Mouse (Mus musculus): ENCODE data around the gene Lmf1. TPM values are rescaled to one million over a fixed set of nuclear protein-coding genes. Genes with fewer than 3 reads are reported as not detected.

The Lmf1 gene
- 0.47 TPM for polyA plus RNA-seq (2014; fragmentation: Illumina TruSeq; extraction: RNeasy Lipid Tissue Mini Kit (QIAGEN cat#74804); ENCODE audit: low read depth, low replicate concordance)

GRCm38 (mm10) chr17:25578920-25579319 is at the start of gene Lmf1:
Gene Lmf1, plus strand, starts transcription at chr17:25579085.

GRCm38 (mm10) chr17:25570648-25571452 is 8.0 kb upstream of the Lmf1 start, which contains the start of gene Sox8:
Gene Sox8, minus strand, starts transcription at chr17:25570686.

Other genes with a start within 250 kb of the Lmf1 start
- gene Tpsab1, start 233.5 kb upstream of the Lmf1 start, polyA plus RNA-seq (2014; fragmentation: Illumina TruSeq; extraction: RNeasy Lipid Tissue Mini Kit (QIAGEN cat#74804); ENCODE audit: low read depth, low replicate concordance) = not detected
- gene Tpsb2, start 212.8 kb upstream of the Lmf1 start, polyA plus RNA-seq (2014; fragmentation: Illumina TruSeq; extraction: RNeasy Lipid Tissue Mini Kit (QIAGEN cat#74804); ENCODE audit: low read depth, low replicate concordance) = not detected
- gene Tpsg1, start 209.8 kb upstream of the Lmf1 start, polyA plus RNA-seq (2014; fragmentation: Illumina TruSeq; extraction: RNeasy Lipid Tissue Mini Kit (QIAGEN cat#74804); ENCODE audit: low read depth, low replicate concordance) = not detected
- 3.8 TPM for gene Cacna1h, start 145.3 kb upstream of the Lmf1 start, polyA plus RNA-seq (2014; fragmentation: Illumina TruSeq; extraction: RNeasy Lipid Tissue Mini Kit (QIAGEN cat#74804); ENCODE audit: low read depth, low replicate concordance)
- not detected for gene Tekt4, start 124.5 kb upstream of the Lmf1 start, polyA plus RNA-seq (2014; fragmentation: Illumina TruSeq; extraction: RNeasy Lipid Tissue Mini Kit (QIAGEN cat#74804); ENCODE audit: low read depth, low replicate concordance)
- not detected for gene Sstr5, start 81.8 kb upstream of the Lmf1 start, polyA plus RNA-seq (2014; fragmentation: Illumina TruSeq; extraction: RNeasy Lipid Tissue Mini Kit (QIAGEN cat#74804); ENCODE audit: low read depth, low replicate concordance)
- 0.29 TPM for gene Sox8, start 8.4 kb upstream of the Lmf1 start, polyA plus RNA-seq (2014; fragmentation: Illumina TruSeq; extraction: RNeasy Lipid Tissue Mini Kit (QIAGEN cat#74804); ENCODE audit: low read depth, low replicate concordance)
- not detected for gene Gng13, start 138.1 kb downstream of the Lmf1 start, polyA plus RNA-seq (2014; fragmentation: Illumina TruSeq; extraction: RNeasy Lipid Tissue Mini Kit (QIAGEN cat#74804); ENCODE audit: low read depth, low replicate concordance)
- not detected for gene Chtf18, start 148.3 kb downstream of the Lmf1 start, polyA plus RNA-seq (2014; fragmentation: Illumina TruSeq; extraction: RNeasy Lipid Tissue Mini Kit (QIAGEN cat#74804); ENCODE audit: low read depth, low replicate concordance)
- not detected for gene Rpusd1, start 148.6 kb downstream of the Lmf1 start, polyA plus RNA-seq (2014; fragmentation: Illumina TruSeq; extraction: RNeasy Lipid Tissue Mini Kit (QIAGEN cat#74804); ENCODE audit: low read depth, low replicate concordance)
- not detected for gene Mslnl, start 157.0 kb downstream of the Lmf1 start, polyA plus RNA-seq (2014; fragmentation: Illumina TruSeq; extraction: RNeasy Lipid Tissue Mini Kit (QIAGEN cat#74804); ENCODE audit: low read depth, low replicate concordance)
- gene Msln, start 175.3 kb downstream of the Lmf1 start, polyA plus RNA-seq (2014; fragmentation: Illumina TruSeq; extraction: RNeasy Lipid Tissue Mini Kit (QIAGEN cat#74804); ENCODE audit: low read depth, low replicate concordance) = not detected
- gene Narfl, start 194.7 kb downstream of the Lmf1 start, polyA plus RNA-seq (2014; fragmentation: Illumina TruSeq; extraction: RNeasy Lipid Tissue Mini Kit (QIAGEN cat#74804); ENCODE audit: low read depth, low replicate concordance) = 3.4 TPM
- 0.64 TPM for gene Haghl, start 206.6 kb downstream of the Lmf1 start, polyA plus RNA-seq (2014; fragmentation: Illumina TruSeq; extraction: RNeasy Lipid Tissue Mini Kit (QIAGEN cat#74804); ENCODE audit: low read depth, low replicate concordance)
- gene Ccdc78, start 207.5 kb downstream of the Lmf1 start, polyA plus RNA-seq (2014; fragmentation: Illumina TruSeq; extraction: RNeasy Lipid Tissue Mini Kit (QIAGEN cat#74804); ENCODE audit: low read depth, low replicate concordance) = not detected
- gene Fam173a, start 213.8 kb downstream of the Lmf1 start, polyA plus RNA-seq (2014; fragmentation: Illumina TruSeq; extraction: RNeasy Lipid Tissue Mini Kit (QIAGEN cat#74804); ENCODE audit: low read depth, low replicate concordance) = 0.52 TPM
- gene AC134908.4, start 216.6 kb downstream of the Lmf1 start, polyA plus RNA-seq (2014; fragmentation: Illumina TruSeq; extraction: RNeasy Lipid Tissue Mini Kit (QIAGEN cat#74804); ENCODE audit: low read depth, low replicate concordance) = 1.1 TPM
- 0.17 TPM for gene Metrn, start 218.1 kb downstream of the Lmf1 start, polyA plus RNA-seq (2014; fragmentation: Illumina TruSeq; extraction: RNeasy Lipid Tissue Mini Kit (QIAGEN cat#74804); ENCODE audit: low read depth, low replicate concordance)
- 15.0 TPM for gene Fbxl16, start 230.0 kb downstream of the Lmf1 start, polyA plus RNA-seq (2014; fragmentation: Illumina TruSeq; extraction: RNeasy Lipid Tissue Mini Kit (QIAGEN cat#74804); ENCODE audit: low read depth, low replicate concordance)
- gene Wdr24, start 244.5 kb downstream of the Lmf1 start, polyA plus RNA-seq (2014; fragmentation: Illumina TruSeq; extraction: RNeasy Lipid Tissue Mini Kit (QIAGEN cat#74804); ENCODE audit: low read depth, low replicate concordance) = 0.47 TPM
- gene Jmjd8, start 249.8 kb downstream of the Lmf1 start, polyA plus RNA-seq (2014; fragmentation: Illumina TruSeq; extraction: RNeasy Lipid Tissue Mini Kit (QIAGEN cat#74804); ENCODE audit: low read depth, low replicate concordance) = 3.6 TPM

Data from adrenal gland, adult 10 weeks (tissue).